Mouse (Mus musculus) gastrocnemius, postnatal 25 days (tissue): ENCODE results near the gene Wnt11. TPM values are rescaled to one million over a fixed set of nuclear protein-coding genes. Genes with fewer than 3 reads are reported as not detected.

ENCODE experiments used
- DNase-seq: peaks from one replicate; pipeline ENCODE4 v3.0.0; 2022
- long read RNA-seq, 2 experiments: library from polyadenylated mRNA; stranded (forward); transcript quantifications; one replicate each; pipeline ENCODE4 v2.0.0; 2021
- total RNA-seq, 2 experiments: library from RNA; stranded (reverse); gene quantifications; 1 replicate in 1 of 2; 2 replicates in 1 of 2; pipeline ENCODE4 v1.2.3; 2021

Gene Wnt11
- total RNA-seq = 1 to 10 TPM; 5.7 to 6.6 TPM
- long read RNA-seq, experiment 1, partial matches to known transcripts = 1 of 11 reads
- long read RNA-seq, experiment 1, other reads (novel, unspliced or antisense) = 8 of 11 reads
- long read RNA-seq, experiment 2, partial matches to known transcripts = 3 of 20 reads
- long read RNA-seq, experiment 2, other reads (novel, unspliced or antisense) = 15 of 20 reads

DNA sequence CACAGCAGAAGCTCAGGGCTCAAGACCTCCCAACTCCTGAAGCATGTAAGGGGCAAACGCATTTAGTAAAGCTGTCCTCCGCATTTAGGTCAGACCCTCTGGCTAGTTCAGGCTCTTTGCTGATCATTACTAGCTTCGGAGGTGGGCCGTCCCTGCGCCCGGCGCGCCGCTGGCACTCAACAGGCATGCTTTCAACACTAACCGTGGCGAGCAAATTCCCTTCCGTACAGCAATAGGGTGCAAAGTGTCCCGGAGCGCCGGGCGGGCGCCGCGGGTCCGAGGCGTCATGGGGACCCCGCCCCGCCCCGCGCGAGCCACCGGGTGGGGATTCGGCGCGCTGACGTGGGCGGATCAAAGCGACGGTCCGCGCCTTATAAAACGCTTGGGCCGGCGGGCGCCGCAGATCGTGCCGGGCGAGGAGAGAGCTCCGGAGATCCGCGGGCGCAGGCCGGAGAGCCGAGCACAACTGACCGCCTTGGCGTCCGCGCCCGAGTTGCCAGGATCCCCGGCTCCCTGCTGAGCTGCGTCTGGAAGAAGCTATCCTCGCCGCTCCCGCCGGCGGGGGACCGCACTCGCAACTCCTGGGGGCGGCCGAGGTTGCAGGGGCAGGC, at the start of gene Wnt11:
Gene Wnt11, plus strand, starts transcription at position 402 of the 611 bp plus-strand sequence.
- DNase-seq = peak; percentile 51

DNA sequence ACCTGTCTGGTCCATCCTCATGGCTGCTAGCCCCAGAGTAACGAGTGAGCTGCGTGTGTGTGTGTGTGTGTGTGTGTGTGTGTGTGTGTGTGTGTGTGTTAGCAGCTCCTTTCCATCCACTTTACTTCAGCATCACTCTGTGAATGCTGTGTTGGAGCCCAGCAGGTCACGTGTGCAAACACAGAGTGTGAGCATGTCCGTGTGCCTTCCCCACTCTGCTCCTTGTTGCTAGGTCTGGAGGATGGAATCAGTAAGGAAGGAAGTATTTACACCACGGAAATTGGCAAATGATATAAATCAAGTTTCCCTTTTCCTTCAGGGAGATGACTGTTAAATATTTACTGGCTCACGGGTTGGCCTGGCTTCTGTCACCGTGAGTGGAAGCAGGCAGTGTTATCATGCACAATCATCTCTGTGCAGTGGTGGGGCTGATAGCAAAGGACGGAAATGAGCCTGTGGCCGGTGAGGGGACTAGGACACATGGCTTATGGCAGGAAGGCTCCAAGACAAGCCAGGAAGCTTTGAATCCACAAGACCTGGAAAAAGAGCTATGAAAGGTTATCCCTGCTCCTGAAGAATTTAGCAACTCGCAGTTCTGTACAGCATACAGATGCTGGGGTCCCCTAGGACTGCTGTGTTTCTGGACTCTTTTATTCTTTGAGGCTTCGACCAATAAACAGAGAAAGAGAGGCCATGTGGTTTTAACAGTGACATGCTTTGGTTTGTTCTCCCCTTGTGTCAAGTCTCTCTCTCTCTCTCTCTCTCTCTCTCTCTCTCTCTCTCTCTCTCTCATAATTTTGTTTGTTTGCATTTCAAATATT, 47.9 kb upstream of the Wnt11 start:
- no peak for DNase-seq

DNA sequence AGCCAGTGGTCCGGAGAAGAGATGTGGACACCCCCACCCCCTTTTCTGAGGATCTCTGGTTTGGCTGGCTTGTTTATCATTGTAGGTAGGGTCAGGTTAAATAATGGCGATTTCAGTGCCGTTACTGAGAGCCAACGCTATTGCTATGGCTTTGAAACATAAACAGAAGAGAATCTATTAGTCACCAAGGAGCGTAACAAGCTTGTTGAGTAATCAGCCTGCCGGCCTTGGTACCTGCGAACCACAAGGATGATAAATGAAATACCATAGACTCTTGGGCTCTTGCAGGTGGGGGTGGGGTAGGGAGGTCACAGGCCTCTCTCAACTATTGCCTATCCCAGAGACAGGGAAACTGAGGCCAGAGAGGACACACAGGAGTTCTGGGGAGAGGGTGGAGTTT, 46.2 kb upstream of the Wnt11 start:
- DNase-seq = no peak

DNA sequence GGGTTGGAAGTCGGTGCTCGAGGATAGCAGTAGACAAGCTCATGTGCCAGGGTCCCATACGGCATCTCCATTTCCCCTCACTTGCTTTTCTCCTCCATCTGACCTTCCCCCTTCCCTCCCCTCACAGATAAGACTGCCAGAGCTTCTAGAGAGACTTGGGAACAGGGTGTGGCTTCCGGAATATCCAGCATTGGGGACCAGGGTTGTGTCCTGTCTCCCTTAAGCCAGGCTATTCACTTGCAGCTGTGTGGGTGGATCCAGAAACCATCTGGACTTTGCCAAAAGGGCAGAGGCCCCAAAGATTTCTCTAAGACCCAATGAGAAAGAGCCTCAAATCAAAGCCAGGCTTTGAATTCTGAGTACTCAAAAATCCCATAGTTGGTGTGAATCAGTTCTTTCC, 45.8 kb upstream of the Wnt11 start:
- peak; percentile 57 for DNase-seq

DNA sequence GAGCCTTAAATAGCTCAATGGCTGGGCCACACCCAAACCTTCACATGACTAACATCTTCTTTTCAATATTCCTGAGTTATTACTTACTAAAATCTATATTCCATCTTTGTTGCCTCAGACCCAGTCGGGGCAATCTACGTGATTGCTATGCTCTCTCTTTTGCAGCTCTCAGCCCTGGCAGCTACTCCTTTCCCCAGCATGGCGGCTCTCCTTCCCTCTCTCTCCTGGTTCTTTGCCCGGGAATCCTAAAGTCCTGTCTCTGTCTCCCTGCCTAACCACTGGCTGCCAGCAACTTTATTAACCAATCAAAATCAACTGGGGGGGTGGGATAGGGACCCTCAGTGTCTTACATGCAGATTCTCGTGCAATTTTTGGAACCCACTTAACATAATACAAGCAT, 43.0 kb upstream of the Wnt11 start:
- no peak for DNase-seq

DNA sequence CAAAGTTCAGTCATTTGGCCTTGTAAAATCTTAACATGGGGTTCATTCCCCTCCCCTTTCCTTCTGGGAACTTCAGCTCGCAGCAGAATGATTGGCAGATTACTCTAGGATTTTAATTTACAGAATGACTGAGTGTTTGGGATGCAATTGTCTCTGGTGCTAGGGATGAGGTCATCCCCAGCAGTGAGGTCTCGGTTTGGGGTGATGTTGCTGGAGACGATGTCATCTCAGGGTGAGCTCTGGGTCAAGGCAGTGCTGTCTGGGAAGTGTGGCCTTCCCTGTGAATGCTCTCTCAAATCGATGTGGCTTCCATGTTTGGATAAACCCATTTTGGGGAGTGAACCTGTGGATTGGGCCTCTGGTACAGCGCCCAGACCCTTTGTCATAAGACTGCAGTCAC, 41.1 kb upstream of the Wnt11 start:
- DNase-seq = no peak

DNA sequence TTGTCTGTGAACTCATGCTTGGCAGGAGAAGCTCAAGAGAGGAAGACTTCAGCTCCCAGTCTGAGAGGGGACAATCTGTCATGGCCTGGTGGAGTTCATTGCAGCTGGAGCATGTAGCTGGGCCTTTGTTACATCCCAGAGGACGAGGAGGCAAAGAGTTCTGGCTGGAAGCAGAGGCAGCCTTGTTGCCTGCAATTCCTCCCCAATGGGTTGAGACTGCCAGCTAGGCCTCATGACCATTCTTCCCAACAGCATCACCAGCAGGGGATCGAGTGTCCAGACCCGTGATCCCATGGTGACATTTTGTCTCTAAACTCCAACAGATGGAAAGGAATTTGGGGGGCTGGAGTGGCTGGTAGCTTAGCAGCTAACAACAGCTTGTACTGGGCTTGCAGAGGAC, 40.5 kb upstream of the Wnt11 start:
- DNase-seq = peak; percentile 59

DNA sequence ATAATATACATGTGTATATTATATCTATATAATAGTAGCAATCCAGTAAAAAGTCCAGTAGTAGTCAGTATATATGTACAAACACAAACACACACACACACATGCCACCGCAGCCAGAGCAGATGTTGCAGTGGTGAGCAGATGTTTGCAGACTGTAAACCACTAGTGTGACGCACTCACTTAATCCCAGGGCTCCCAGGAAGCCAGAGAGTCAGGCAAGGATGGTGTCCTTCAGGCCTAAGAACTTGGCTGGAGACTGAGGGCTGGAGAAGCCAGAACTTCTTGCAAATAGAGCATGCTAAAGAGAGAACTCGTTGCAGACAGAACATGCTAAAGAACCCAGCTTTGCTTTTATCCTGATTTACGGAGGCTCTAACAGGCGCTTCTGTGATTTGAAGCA, 39.3 kb upstream of the Wnt11 start:
- DNase-seq = peak; percentile 53

DNA sequence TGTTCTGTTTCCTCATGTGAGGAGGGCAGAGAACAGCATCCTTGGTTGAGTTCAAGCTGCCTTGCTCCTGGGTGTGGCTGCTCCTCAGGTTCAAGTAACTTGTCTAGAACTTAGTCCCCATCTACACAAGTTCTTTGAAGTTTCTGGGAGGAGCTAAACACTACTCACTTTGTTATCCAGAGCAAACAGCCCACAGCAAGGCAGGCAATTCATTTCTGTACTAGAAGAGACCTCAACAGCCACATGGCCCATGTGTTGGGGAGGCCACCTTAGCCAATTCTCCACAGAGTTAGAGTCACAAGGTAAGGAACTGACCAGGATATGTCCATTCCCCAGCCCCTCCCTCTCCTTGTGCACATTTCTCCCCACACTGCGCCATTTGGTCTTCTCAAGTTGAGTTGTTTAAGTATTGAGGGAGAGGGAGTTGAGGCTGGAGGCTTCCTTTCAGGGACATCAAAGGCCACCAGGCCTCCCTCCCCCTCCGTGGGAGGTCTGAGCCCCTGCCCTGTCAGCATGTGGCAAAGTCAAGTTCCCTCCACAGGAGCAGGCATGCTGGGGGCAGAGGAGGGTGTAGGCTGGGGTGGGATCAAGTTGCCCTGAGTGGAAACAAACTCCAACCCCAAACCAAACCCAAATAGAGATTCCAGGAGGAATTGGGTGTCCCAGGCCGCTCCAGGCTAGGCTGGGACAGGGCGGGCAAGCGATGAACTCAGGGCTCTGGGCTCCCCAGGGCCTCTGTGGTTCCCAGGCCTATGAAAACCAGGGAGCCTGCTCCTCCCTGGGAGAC, 37.4 kb upstream of the Wnt11 start:
- no peak for DNase-seq

DNA sequence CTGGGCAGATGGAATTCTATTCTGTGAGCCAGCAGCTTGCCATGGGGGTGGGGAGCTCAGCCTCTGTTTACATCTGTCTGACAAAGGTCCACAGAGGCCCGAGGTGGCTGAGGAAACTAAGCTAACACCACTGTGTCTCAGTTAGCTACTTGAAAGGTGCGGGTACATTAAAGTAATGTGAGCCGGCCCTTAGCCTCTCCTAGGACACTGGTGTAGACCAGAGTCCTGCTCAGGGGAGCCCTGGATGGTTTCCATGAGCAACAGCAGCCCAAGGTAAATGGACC, 36.8 kb upstream of the Wnt11 start:
- no peak for DNase-seq

DNA sequence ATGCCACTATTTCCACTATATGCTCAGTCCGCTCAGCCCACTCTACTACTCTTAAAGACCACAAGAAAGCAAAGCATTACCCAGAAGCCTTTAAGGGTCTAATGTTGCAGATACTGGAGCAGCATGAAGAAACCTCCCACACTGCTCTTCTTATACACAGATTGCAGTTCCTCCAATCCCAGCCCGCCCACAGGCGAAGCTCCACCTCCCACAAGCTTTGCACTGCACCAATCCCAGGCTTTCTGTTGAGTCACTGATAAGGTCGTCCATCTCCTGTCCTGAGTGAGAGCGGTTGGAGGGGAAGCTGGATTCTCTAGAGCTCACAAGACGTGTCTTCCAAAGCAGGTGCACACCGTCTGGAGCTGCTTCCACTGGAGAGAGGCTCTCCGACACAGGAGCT, 34.5 kb upstream of the Wnt11 start:
- no peak for DNase-seq

DNA sequence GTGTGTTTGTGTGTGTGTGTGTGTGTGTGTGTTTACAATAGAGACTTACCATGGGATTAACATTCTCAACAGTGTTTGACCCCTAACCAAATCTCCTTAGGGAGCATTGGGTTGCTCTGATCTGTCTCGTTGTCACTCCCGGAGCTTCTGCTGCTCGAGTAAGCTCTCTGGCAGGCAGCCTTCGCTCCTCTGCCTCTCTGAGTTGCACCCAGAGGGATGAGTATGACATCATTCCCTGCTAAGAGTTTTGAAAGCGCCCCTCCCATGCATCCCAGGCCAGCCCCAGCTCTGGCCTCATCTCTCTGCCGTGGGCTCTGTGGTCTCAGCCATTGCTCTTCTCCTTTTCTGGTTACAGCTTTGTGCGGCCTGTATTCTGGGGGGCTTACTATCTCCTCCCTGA, 33.8 kb upstream of the Wnt11 start:
- DNase-seq = peak; percentile 68

DNA sequence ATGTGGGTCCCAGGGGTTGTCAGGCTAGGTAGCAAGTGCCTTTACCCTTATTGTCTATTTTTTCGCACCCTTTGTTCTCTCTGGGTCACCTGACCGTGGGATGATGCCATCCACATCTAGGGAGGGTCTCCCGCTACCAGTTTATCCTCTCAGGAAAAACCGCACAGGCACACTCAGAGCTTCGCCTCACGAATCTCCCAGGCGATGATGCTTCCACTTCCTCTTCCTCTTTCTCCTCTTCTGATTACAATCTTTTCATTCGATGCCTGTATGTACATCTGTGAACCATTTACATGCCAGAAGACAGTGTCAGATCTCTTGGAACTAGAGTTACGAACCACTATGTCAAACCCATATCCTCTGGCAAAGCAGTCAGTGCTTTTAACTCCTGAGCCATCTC, 31.7 kb upstream of the Wnt11 start:
- no peak for DNase-seq

DNA sequence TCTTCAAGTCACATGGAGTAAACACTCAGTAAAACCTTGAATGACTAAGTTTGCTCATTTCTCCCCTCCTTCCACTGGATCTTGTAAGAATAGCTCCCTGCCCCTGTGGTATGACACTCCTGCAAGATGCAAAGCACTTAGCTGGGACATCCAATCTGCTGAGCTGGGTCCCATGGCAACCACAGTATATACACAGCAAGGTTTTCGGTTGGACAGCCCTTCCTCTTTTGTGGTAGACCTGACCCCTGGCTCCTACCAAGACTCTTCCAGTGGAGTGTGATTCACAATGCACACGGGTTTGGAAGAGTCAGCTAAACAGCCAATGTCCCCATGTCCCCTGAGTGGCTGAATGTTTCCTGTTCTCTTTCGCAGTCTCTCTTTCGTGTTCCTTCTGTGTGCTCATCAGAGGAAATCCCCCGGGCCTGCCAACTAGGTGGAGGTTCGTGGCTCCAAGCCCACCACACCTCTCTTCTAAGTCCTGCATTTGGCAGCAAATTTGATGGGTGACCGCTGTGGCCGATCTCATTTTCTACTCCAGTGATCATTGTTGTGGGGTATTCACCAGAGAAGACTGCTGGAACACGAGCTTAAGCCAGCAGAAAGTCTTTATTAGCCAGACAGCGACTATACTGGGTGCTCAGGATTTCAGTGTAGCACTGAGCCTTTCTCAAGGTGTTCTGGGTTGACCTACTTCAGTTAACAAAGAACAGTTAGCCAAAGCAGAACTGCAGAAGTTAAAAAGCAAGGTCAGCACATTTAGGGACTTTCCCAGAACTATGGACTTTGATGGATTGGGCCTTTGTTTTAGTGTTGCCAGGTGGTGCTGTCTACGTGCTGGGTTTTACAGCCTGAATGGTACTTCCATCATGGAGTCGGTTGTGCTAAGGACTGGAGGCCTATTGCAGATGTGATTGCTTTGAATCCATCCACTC, 29.8 kb upstream of the Wnt11 start:
- DNase-seq = no peak

DNA sequence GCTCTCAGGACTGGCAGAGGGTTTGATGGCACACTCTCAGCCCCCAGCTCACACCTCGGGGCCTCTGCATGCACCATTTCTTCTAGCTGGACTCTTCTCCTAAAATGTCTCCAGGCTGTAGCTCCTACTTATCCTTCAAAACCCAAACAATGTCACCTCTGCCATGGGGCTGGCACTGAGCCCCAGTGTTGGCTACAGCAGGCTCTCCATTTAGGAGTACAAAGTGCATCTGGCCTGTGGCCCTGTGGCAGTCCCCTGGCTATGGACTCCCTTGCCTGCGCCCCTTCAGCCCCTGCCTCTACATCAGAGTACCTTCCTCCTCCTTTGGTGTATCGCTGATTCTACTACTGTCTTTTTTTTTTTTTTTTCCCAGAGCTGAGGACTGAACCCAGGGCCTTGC, 28.0 kb upstream of the Wnt11 start:
- no peak for DNase-seq

DNA sequence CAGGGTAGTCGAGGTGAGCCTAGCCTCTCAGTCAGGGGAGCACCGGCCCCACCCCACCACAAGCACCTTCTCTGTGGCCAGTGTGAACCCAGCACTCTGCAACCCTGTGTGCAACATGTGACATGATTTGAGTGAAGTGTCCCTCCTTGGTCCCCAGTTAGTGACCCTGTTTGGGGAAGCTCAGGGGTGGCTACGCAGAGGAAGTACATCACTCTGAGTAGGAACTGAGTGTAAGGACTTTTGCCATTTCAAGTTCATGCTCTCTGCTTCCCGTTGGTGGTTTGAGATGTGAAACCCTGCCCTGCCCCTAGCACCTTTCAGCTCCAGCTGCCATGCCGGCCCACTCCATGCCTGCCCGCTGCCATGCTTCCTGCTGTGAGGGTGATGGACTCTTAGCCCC, 25.5 kb upstream of the Wnt11 start:
- DNase-seq = no peak

DNA sequence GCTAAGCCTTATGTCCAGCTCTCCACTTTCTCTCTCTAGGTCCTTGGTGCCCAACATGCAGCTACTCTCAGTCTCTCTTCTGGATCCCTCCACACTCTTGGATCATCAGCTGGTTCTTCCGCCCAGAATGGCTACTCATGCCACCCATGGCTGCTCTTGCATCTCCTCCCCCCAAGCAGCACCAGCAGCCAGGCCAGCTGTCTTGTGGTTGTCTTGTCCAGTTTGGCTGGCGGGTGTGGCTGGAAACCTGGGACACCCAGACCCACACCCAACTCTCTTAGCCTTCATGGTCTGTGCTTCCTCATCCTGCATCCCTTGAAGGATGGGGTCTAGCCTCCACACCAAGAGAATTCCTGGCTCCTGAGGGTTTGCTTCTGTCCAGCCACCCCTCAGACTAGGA, 24.3 kb upstream of the Wnt11 start:
- DNase-seq = no peak

DNA sequence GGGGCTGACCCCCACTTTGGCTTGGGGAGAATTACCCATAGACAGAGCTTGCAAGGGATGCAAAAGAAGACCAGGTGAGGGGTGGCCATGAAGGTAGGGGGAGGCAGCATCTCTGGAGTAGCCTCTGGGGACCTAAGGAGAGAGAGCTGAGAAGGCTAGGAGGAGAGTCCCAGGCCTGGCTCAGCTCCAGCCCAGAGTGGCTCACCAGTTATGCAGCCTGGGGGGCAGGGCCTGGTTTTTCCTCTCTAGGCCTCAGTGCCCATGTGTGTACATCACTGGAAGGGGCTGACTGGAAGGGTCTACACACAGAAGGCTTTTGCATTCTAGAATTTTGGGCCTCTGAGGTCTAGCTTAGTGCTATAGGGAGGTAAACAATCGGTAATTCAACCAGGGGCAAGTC, 14.4 kb upstream of the Wnt11 start:
- DNase-seq = no peak

DNA sequence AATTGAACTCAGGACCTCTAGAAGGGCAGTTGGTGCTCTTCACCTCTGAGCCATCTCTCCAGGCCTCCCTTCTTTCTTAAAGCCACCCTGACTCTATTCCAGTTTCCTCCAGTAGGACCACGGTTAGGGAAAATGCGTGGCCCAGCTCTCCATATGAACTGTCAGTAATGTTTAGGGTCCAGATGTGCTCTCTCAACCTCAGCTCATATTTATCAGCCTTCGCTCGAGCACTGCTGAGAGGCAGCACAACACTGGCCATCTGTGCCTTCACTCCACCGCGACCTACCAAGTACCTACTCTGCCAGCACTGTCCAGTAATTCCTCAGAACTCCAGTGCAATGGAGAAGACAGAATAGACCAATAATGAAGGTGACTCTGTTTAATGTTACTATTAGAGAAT, 12.0 kb upstream of the Wnt11 start:
- DNase-seq = no peak

DNA sequence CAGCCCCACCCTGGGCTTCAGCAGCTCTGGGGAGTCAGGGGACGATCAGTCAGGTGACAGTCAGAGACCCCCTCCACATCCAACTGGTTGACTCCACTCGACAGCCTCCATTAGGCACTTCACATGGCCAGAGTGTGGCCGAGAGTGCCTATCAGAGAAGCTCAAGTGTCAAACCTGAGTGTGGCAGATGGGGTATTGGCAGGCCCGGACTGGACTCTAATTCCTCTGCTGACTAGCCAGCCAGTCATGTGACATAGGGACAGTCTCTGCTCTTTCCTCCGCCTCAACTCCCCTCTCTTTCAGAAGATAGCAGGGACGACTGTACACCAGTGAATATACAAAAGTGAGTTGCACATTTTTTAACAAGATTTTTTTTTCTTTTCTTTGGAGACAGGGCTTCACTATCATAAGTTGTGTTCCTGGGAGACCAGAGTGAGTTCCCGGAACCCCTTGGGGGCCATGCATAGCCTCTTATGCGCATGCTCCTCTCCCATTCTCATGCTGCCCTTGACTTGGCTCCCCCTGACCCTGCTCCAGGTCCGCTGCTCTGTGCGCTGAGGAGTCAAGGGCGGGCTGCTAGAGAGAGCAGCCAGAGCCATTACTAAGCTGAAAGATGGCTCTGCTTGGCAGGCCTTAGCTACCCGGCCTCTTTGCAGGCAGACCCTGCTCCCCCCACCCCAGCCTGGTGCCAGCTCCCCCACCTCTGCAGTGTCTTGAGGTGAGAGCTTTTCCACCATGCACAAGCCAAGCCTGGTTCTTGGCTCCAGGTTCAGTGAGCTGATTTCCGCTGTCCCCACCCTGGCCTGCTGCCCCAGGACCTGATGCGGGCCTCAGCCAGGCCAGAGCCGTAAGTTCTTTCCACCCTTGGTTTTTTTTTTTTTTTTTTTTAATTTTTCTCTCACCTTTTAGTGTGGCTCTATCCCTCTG, 10.8 kb upstream of the Wnt11 start:
- DNase-seq = no peak

DNA sequence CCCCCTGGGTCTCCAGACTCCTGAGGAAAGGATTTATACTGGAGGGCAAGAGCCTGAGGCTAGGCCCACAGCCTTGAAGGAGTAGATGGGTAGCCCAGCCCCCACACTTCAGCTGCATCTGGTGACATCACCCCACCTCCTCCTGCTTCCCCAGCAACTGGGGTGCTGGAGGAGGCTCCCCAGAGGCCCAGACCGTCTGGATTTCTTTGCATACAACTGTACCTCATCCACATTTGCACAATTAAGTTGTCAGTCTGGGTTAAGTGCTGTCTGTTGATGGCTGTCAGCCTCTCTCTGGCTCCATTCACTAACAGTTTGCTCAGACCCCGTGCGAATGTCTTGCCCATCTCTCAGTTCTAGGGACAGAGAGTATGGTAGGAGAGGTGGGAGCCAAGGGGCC, 6.9 kb upstream of the Wnt11 start:
- no peak for DNase-seq
